Mouse (Mus musculus): ENCODE results near the gene Ppp2r5c.

The Ppp2r5c gene

GRCm38 (mm10) chr12:110610713-110611112 is 163.8 kb downstream of the Ppp2r5c start:
- DNase-seq (ENCODE audit: low read depth, low spot score) = no peak

- no peak for DNase-seq (ENCODE audit: low read depth, low spot score)
Measured at GRCm38 (mm10) chr12:110630056-110630455, 183.1 kb downstream of the Ppp2r5c start.

Data from ZHBTc4 (cell line).